Mouse (Mus musculus) B cell, adult 67 days (primary cell): ENCODE results near the gene Zfp954. TPM values are rescaled to one million over a fixed set of nuclear protein-coding genes. Genes with fewer than 3 reads are reported as not detected.

Experiments used
- total RNA-seq, 2 experiments: library from RNA; stranded (reverse); gene quantifications; 4 replicates each; pipeline ENCODE4 v1.2.4; 2023

Zfp954 gene
- total RNA-seq = 10 to 100 TPM; 21.4 to 24.6 TPM

GRCm38 (mm10) chr7:7120921-7121601, at the start of gene Zfp954:
Gene Zfp954 (minus strand): TSS chr7:7121488.

GRCm38 (mm10) chr7:7136379-7136866, 15.1 kb upstream of the Zfp954 start, which contains the start of gene Zfp773:
Gene Zfp773 (minus strand): TSS chr7:7136755.

Other genes starting within 250 kb of the Zfp954 start
- gene Aurkc, start 126.2 kb downstream of the Zfp954 start, total RNA-seq = not detected
- 1 to 10 TPM; 1.3 to 2.6 TPM for gene Zfp773, start 15.3 kb upstream of the Zfp954 start, total RNA-seq
- 1 to 10 TPM; 3.0 to 3.5 TPM for gene Zfp418, start 49.8 kb upstream of the Zfp954 start, total RNA-seq
- gene Zfp772, start 88.5 kb upstream of the Zfp954 start, total RNA-seq = 1 to 10 TPM; 3.3 to 3.9 TPM
- gene Vmn2r29, start 125.8 kb upstream of the Zfp954 start, total RNA-seq = not detected
- under 1 TPM; 0.27 to 0.93 TPM for gene Gm45844, start 156.8 kb upstream of the Zfp954 start, total RNA-seq
- gene Clcn4, start 179.4 kb upstream of the Zfp954 start, total RNA-seq = 10 to 100 TPM; 51.8 to 53.7 TPM
- gene Vmn2r30, start 216.1 kb upstream of the Zfp954 start, total RNA-seq = not detected